Mouse (Mus musculus) mammary gland, adult 2 months (tissue): Measurements from ENCODE around the gene Fiz1. TPM values are rescaled to one million over a fixed set of nuclear protein-coding genes. Genes with fewer than 3 reads are reported as not detected.

Experiments
- polyA plus RNA-seq: library from polyadenylated mRNA; depleted of rRNA; stranded (reverse); fragments of >200 nt; gene quantifications from 2 replicates; pipeline ENCODE4 v1.2.3, GENCODE M21; 2012; ENCODE audit warnings: low replicate concordance; rRNA removed

Gene Fiz1
- 34.7 and 40.0 TPM in 2 replicates for polyA plus RNA-seq

DNA sequence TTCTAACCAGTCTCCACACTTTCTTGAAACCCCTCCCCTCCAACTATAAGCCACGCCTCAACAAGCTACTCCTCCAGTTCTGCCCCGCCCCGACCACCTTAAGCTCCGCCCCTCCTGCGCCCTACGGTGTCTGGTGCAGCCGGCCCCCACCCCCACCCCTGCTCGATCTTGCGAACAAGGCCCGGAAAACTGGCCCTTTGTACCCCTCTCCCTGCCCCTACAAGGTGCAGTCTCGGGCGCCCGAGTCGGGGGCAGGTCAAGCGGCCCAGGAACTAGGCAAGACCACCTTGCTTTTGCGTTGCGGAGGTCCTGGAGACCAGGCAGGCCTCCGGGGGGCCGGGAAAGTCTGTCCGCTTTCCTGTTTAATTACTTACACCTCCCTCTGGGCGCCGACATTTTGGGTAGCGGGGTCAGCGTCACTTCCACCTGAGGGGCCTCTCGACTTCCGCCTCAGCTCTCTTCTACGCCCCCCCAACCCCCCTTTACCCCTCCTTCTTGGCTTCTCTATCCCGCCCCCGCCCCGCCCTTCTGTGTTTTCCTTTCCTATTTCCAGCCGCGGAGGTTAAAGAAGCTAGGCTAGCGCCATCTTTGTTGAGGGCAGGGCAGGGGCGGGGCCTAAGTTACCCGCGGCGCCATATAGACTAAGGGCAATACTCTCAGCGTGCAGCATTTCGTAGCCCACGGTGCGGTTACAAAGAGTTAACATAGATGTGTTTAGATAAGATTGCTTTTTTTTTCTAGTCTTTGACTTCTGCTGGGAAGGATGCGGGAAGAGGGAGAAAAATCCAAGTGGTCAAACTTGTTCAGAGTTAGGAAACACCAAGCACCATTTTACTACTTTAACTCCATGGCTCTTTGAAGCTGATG is at the start of gene Fiz1, which contains the start of gene Zfp524:
TSS of gene Fiz1 (minus strand) at position 447 of the 867 bp plus-strand sequence.
TSS of gene Zfp524 (plus strand) at position 165 of the 867 bp plus-strand sequence.

GRCm38 (mm10) chr7:5061774-5062359 is 47.4 kb upstream of the Fiz1 start, which contains the start of gene U2af2:
U2af2 (plus strand) TSS chr7:5062143.

GRCm38 (mm10) chr7:5051193-5052192 is 37.0 kb upstream of the Fiz1 start, which contains the start of gene Zfp580:
Zfp580 (plus strand) TSS chr7:5051538.

DNA sequence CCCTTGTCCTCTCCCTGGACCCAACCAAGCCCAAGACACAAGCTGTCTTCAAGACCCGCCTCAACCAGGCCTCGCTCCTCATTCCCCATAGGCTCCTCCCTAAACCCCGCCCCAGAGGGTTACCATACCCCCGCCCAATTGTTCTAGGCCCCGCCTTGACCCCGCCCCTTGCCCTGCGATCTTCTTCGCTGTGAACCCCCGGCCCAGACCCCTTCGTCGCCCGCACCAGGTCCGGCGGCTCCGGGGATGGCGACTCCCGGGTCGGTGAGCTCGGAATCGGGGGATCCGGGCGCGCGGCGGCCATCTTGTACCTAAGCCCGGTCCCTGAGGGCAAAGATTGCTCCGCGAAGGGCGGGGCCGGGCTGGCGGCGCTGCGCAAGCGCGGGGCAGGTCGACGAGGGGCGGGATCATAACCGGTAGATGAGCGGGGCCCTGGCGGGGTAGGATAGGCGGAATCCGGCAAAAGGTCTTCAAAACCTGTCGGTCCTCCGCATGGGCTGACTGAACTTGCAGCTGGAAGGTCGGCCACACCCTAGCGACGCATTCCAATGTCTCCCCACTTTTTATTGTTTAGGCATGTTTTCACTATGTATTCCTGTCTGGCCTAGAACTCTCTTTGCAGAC is 23.7 kb upstream of the Fiz1 start, which contains the start of gene Zfp784:
TSS of gene Zfp784 (minus strand) at position 338 of the 624 bp plus-strand sequence.

DNA sequence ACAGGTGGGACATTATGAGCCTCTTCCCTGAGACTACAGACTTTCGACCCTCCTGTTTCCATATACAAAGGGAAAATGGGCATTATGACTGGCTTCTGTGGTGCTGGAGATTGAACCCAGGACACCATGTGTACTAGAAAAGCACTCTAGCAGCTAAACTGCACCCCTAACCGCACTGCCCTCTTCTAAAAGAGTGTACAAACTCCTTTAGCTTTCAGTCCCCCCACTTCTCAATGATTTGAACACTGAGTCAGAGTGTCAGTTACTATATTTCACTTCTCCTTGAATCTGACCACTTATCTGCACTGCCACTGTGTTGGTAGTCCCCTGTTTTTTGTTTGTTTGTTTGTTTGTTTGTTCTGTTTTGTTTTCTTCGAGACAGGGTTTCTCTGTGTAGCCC is 19.3 kb upstream of the Fiz1 start, which contains the start of gene 4632433K11Rik:
TSS of gene 4632433K11Rik (plus strand) at position 301 of the 400 bp plus-strand sequence.

GRCm38 (mm10) chr7:5020000-5020681 is 5.6 kb upstream of the Fiz1 start, which contains the start of the genes Zfp865 and Ccdc106:
Zfp865 (plus strand) TSS chr7:5020376.
Ccdc106 (plus strand) TSS chr7:5020553.

DNA sequence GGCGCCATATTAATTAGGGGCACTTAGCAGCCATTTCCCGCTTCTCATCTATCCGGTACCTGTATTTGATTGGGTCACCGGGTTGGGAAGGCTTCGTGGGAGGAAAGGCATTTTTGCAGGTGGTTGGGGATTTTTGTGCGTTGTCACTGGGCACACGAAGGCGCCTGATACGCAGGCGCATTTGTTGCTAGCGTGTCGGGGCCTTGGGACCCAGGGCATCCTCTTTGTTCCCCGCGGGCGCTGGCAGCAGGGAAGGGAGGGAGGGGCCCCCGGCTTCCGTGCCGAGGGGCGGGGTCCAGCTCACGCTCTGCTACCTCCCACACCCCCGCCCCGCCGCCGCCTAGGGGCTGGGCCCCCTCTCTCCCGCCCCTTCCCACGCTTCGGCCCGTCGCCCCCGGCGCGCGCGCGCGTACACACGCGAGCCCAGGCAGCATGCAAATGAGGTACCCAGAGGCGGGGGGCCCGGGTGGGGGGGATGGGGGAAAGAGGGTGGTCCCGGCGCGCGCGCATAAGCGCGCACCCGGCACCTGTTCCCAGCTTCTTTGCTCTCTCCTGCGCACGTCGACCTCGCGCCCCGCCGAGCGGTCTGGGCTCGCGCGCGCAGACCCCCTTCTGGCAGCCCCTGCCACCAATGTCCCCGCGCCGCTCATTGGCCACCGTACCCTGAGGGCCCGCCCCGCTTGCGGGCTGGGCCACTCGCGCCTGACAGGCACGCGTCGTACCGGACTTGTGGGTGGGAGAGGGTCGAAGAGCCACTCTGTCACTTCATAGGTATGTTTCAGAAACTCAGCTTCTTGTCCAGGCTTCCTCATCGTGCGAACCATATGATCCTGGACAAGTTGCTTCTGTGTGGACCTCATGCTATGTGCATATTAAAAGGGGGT is 863 bp upstream of the Fiz1 start, which contains the start of gene Gm44973:
TSS of gene Gm44973 (plus strand) at position 379 of the 884 bp plus-strand sequence.

GRCm38 (mm10) chr7:4996003-4996895 is 18.2 kb downstream of the Fiz1 start, which contains the start of gene Zfp579:
Zfp579 (minus strand) TSS chr7:4996158.

GRCm38 (mm10) chr7:4971068-4971467 is 43.4 kb downstream of the Fiz1 start, which contains the start of gene Sbk3:
Sbk3 (minus strand) TSS chr7:4971168.

GRCm38 (mm10) chr7:4964272-4964671 is 50.2 kb downstream of the Fiz1 start, which contains the start of gene Sbk2:
Sbk2 (minus strand) TSS chr7:4964406.

Other genes starting within 250 kb of the Fiz1 start
- 0.10 TPM in 1 of 2 replicates, not detected in the other for gene Fam71e2, start 243.4 kb downstream of the Fiz1 start, polyA plus RNA-seq
- gene Il11, start 231.8 kb downstream of the Fiz1 start, polyA plus RNA-seq: 0.36 and 0.78 TPM in 2 replicates
- gene Tmem190, start 231.8 kb downstream of the Fiz1 start, polyA plus RNA-seq: not detected in 2 replicates
- gene Tmem238, start 225.0 kb downstream of the Fiz1 start, polyA plus RNA-seq: 18.4 and 84.5 TPM in 2 replicates
- 252 and 384 TPM in 2 replicates for gene Rpl28, start 221.8 kb downstream of the Fiz1 start, polyA plus RNA-seq
- gene Ube2s, start 202.1 kb downstream of the Fiz1 start, polyA plus RNA-seq: 193 and 283 TPM in 2 replicates
- 0.54 and 1.0 TPM in 2 replicates for gene Shisa7, start 170.0 kb downstream of the Fiz1 start, polyA plus RNA-seq
- 39.7 and 42.5 TPM in 2 replicates for gene Isoc2b, start 144.4 kb downstream of the Fiz1 start, polyA plus RNA-seq
- gene Isoc2a, start 137.5 kb downstream of the Fiz1 start, polyA plus RNA-seq: 45.1 and 54.4 TPM in 2 replicates
- 0.17 and 0.85 TPM in 2 replicates for gene Gm36210, start 108.2 kb downstream of the Fiz1 start, polyA plus RNA-seq
- 15.7 and 34.3 TPM in 2 replicates for gene Zfp628, start 99.5 kb downstream of the Fiz1 start, polyA plus RNA-seq
- 2.9 and 7.1 TPM in 2 replicates for gene Nat14, start 92.7 kb downstream of the Fiz1 start, polyA plus RNA-seq
- gene Ssc5d, start 88.9 kb downstream of the Fiz1 start, polyA plus RNA-seq: 17.9 and 19.0 TPM in 2 replicates
- gene Sbk2, start 50.3 kb downstream of the Fiz1 start, polyA plus RNA-seq: 3.7 and 91.9 TPM in 2 replicates
- gene Sbk3, start 43.5 kb downstream of the Fiz1 start, polyA plus RNA-seq: 0.25 and 1.3 TPM in 2 replicates
- 72.4 and 81.0 TPM in 2 replicates for gene Zfp579, start 18.5 kb downstream of the Fiz1 start, polyA plus RNA-seq
- 35.2 and 68.4 TPM in 2 replicates for gene Zfp524, start 282 bp downstream of the Fiz1 start, polyA plus RNA-seq
- not detected in 2 replicates for gene Gm44973, start 799 bp upstream of the Fiz1 start, polyA plus RNA-seq
- gene Zfp865, start 5.7 kb upstream of the Fiz1 start, polyA plus RNA-seq: 33.5 and 79.1 TPM in 2 replicates
- gene Ccdc106, start 5.9 kb upstream of the Fiz1 start, polyA plus RNA-seq: 1.5 and 3.1 TPM in 2 replicates
- not detected in 2 replicates for gene 4632433K11Rik, start 19.4 kb upstream of the Fiz1 start, polyA plus RNA-seq
- gene Zfp784, start 23.7 kb upstream of the Fiz1 start, polyA plus RNA-seq: 4.6 and 5.6 TPM in 2 replicates
- 19.3 and 35.9 TPM in 2 replicates for gene Zfp580, start 36.8 kb upstream of the Fiz1 start, polyA plus RNA-seq
- gene U2af2, start 47.4 kb upstream of the Fiz1 start, polyA plus RNA-seq: 156 and 169 TPM in 2 replicates
- gene Epn1, start 65.5 kb upstream of the Fiz1 start, polyA plus RNA-seq: 168 and 263 TPM in 2 replicates
- not detected in 2 replicates for gene Rfpl4, start 102.3 kb upstream of the Fiz1 start, polyA plus RNA-seq
- 0.84 and 0.93 TPM in 2 replicates for gene Rasl2-9, start 111.3 kb upstream of the Fiz1 start, polyA plus RNA-seq
- not detected in 2 replicates for gene Vmn1r55, start 135.0 kb upstream of the Fiz1 start, polyA plus RNA-seq
- gene Vmn1r56, start 182.1 kb upstream of the Fiz1 start, polyA plus RNA-seq: not detected in 2 replicates
- gene Vmn1r57, start 203.8 kb upstream of the Fiz1 start, polyA plus RNA-seq: not detected in 2 replicates